Mouse (Mus musculus) kidney, postnatal 0 days (tissue): ENCODE measurements at regions not wholly inside any gene's neighbourhood (a gene's known extent, or its start where the extent isn't known, plus 50 kb on each side); places are given as distances from the start of the nearest gene placed in this dataset.
A peak's percentile ranks its signal among the peaks of the same experiment; 100 is the strongest.

ENCODE experiments used
- ATAC-seq: fragments of 200-750 bp; cut with Nextera tagmentation; replicated peaks from 2 replicates; pipeline ENCODE4 v1.8.0; 2017; ENCODE audit warnings: low read depth, moderate number of reproducible peaks, moderate TSS enrichment, moderate library complexity; ENCODE audit not compliant: low FRiP score
- DNase-seq: peaks from one replicate; pipeline ENCODE4 v3.0.0-alpha.2; 2016; ENCODE audit warnings: low spot score
- H3K27ac ChIP-seq: fragments of 300-500 bp; sonication (generic); 2 replicates; pipeline ENCODE4 v1.5.1; 2014; ENCODE audit warnings: mild to moderate bottlenecking
- H3K27me3 ChIP-seq: fragments of 300-500 bp; sonication (generic); 2 replicates; pipeline ENCODE4 v1.6.1; 2014; ENCODE audit warnings: low read length, mixed read lengths; ENCODE audit not compliant: insufficient read depth
- H3K36me3 ChIP-seq: fragments of 300-500 bp; sonication (generic); 2 replicates; pipeline ENCODE4 v1.6.1; 2014; ENCODE audit warnings: low read length, mixed read lengths; ENCODE audit not compliant: insufficient read depth
- H3K4me1 ChIP-seq: fragments of 300-500 bp; sonication (generic); replicated peaks from 2 replicates; pipeline ENCODE4 v1.6.1; 2014; ENCODE audit warnings: antibody characterized with exemption, low read length, mixed read lengths; ENCODE audit not compliant: insufficient read depth
- H3K4me2 ChIP-seq: fragments of 300-500 bp; sonication (generic); 2 replicates; pipeline ENCODE4 v1.6.1; 2014; ENCODE audit warnings: mild to moderate bottlenecking, low read length, moderate library complexity, mixed read lengths
- H3K4me3 ChIP-seq: fragments of 300-500 bp; sonication (generic); replicated peaks from 2 replicates; pipeline ENCODE4 v1.5.1; 2014; ENCODE audit warnings: low read depth, low read length
- H3K9ac ChIP-seq: fragments of 300-500 bp; sonication (generic); 2 replicates; pipeline ENCODE4 v1.6.1; 2014; ENCODE audit warnings: low read depth, low read length
- H3K9me3 ChIP-seq: fragments of 300-500 bp; sonication (generic); replicated peaks from 2 replicates; pipeline ENCODE4 v1.6.1; 2016; ENCODE audit warnings: low read length, inconsistent platforms, mixed read lengths
- CTCF ChIP-seq: IDR thresholded peaks from 2 replicates; pipeline ENCODE4 v1.5.1; 2016; ENCODE audit warnings: antibody characterized with exemption, low read depth, mild to moderate bottlenecking, moderate library complexity
- WGBS: fragments of 180-500 bp; shearing (Covaris S2); extraction: QIAGEN DNeasy Blood & Tissue Kit; methylation state at CpG from one replicate; pipeline ENCODE4 v1.1.7; 2014; 5-methylcytosine and 5-hydroxymethylcytosine counted together

DNA sequence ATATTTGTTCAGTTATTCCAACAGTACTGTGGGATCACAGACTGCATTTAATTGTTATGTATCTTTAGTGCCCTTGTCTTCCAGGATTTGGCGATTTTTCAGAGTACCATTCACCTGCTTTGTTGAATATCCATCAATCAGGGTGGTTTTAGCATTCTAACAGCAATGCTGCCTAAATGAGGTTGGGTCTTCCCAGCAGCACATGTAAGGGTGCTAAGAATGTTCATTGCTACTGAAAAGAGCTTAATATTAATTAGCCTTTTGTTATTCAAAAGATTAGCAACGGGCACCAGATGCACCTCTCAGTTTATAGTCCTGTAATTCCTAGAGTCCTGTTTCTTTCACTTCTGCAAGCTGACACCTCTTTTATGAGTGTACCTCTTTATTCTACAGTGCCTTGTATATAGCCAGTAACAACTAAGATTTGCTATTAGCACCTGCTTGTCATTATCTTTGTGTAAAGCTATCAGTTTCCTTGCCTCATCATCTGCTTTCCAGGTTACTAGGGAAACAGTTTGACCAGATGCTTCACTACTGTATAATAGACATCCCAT is 326.3 kb upstream of the Tmc3 start:
- H3K4me2 ChIP-seq, result no peak overlapping the region
- 34% methylated on average over 2 of the region's 2 CpGs for WGBS
- H3K9ac ChIP-seq, result no peak overlapping the region
- TF ChIP-seq CTCF, result no peak
- no peak overlapping the region for H3K27ac ChIP-seq
- ATAC-seq (no peak), DNase-seq (no peak)
- H3K4me1 ChIP-seq, result no peaks in the 10 kb centered on the region
- no peaks in the 10 kb centered on the region for H3K36me3 ChIP-seq
- no peak overlapping the region for H3K4me3 ChIP-seq
- no peaks in the 10 kb centered on the region for H3K27me3 ChIP-seq
- no peaks in the 10 kb centered on the region for H3K9me3 ChIP-seq

DNA sequence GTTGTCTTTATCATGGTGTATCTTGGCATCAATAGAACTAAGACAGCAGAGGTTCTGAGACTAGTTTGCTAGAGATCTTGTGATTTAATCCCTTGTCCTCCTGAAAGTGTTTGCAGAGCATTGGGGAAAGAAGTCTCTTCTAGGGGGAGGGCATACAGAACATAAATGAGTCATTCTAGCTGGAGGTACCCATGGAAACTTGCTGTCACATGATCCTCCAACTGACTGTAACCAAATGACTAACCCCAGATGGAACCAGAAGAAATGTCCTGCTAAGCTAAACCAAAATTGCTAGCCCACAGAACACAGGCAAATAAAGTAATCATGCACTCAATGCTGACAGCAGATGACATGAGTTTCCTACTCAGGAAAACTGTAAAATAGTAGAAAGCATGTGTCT is 323.2 kb upstream of the Tmc3 start:
- no peaks in the 10 kb centered on the region for H3K36me3 ChIP-seq
- H3K27me3 ChIP-seq, result no peaks in the 10 kb centered on the region
- H3K27ac ChIP-seq, result no peak overlapping the region
- TF ChIP-seq CTCF, result no peak
- ATAC-seq (no peak), DNase-seq (no peak)
- no peak overlapping the region for H3K4me2 ChIP-seq
- H3K9ac ChIP-seq, result no peak overlapping the region
- no peaks in the 10 kb centered on the region for H3K4me1 ChIP-seq
- H3K4me3 ChIP-seq, result no peak overlapping the region
- no peaks in the 10 kb centered on the region for H3K9me3 ChIP-seq

DNA sequence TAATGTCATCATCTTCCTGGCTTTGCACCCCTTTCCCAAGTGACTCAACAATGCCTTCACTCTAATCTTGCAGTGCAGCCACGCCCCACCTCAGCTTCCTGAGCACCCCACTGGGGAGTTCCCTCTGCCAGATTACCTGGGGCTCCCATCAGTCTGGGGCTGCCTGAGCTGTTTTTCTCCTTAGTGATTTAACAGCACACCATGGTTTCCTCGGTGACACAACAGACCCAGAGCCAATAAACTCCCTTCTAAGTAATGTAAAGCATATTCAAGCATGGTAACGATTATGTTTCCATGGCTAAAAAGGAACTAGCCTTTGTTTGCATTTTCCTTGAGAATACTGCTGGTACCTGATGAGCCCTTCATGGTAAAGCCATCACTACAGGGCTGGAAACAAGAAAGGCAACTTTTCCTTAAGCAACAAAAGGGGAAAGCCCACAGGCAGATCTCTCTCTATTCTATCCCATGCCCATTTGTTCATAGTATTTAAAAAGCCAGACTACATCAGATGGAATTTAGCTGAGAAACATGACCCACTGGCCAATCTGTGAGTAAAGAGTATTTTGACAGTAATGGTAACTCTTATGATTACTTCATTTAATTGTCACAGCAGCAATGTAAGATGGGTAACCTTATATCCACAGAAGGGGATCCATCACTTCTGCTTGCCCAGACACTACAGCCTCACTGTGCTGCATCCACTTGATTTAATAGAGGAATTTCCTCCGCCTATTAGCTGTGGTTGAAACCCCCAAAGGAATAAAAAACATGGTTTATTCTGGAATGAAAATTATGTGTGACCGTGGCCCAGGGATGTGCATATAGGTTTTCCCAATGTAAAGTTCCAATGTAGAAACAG is 294.6 kb upstream of the Tmc3 start:
- TF ChIP-seq CTCF, result no peak

DNA sequence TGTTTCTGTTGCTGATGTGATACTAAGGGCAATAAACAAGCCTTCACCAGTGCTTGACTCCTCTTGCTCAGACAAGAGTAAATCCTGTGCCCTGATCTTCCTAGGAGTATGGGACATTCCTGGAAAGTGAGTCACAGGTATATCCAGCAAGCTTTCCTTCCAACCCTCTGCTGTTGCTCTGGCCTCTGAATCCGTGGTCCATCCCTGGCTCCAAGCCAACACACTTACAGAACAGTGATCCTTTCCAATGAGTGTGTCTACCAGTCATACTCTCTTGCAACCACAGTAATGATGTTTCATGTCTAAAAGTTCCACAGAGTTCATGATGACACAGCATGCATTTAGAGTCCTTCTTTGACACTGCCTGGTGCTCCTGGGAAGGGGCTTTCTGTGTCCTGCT is 277.6 kb upstream of the Tmc3 start:
- Histone ChIP-seq H3K9me3 (no peaks in the 10 kb centered on the region), H3K36me3 (no peaks in the 10 kb centered on the region), H3K9ac (no peak overlapping the region), H3K27me3 (no peaks in the 10 kb centered on the region), H3K27ac (no peak overlapping the region), H3K4me2 (no peak overlapping the region), H3K4me1 (no peaks in the 10 kb centered on the region), H3K4me3 (no peak overlapping the region)
- ATAC-seq (no peak), DNase-seq (no peak)
- 36% methylated on average over 1 of the region's 1 CpGs for WGBS
- TF ChIP-seq CTCF, result no peak

More for the DNA sequence above, 294.6 kb upstream of the Tmc3 start:
- H3K9ac ChIP-seq, result no peak overlapping the region
- no peak overlapping the region for H3K4me2 ChIP-seq
- DNase-seq (no peak), ATAC-seq (no peak)
- no peaks in the 10 kb centered on the region for H3K9me3 ChIP-seq
- H3K36me3 ChIP-seq, result no peaks in the 10 kb centered on the region
- no peak overlapping the region for H3K27ac ChIP-seq
- no peak overlapping the region for H3K4me3 ChIP-seq
- H3K27me3 ChIP-seq, result no peaks in the 10 kb centered on the region
- no peaks in the 10 kb centered on the region for H3K4me1 ChIP-seq
- 46% methylated on average over 5 of the region's 5 CpGs for WGBS

DNA sequence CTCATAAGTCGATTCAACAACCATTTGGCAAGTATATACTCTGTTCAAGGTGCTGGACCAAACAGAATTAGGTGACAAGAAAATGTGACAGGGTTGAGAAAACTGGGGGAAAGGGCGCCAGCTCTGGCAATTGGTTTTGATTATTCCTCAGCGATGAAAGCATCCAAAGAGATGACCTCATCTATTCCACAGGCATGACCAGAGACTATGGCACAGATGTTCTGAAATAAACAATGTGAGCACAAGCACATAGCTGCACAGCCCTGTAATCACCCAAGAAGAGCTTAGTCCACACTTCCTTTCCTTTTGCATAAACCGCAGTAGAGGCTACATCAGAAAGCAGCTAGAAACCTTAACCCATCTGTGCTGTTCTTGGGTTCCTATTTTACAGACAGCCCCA is 272.6 kb upstream of the Tmc3 start:
- no peak overlapping the region for H3K27ac ChIP-seq
- H3K9ac ChIP-seq, result no peak overlapping the region
- no peaks in the 10 kb centered on the region for H3K27me3 ChIP-seq
- no peak overlapping the region for H3K4me3 ChIP-seq
- H3K9me3 ChIP-seq, result no peaks in the 10 kb centered on the region
- no peak for TF ChIP-seq CTCF
- H3K36me3 ChIP-seq, result no peaks in the 10 kb centered on the region
- no peak overlapping the region for H3K4me2 ChIP-seq
- ATAC-seq, result no peak
- no peak for DNase-seq
- no peaks in the 10 kb centered on the region for H3K4me1 ChIP-seq
- 81% methylated on average over 4 of the region's 4 CpGs for WGBS

DNA sequence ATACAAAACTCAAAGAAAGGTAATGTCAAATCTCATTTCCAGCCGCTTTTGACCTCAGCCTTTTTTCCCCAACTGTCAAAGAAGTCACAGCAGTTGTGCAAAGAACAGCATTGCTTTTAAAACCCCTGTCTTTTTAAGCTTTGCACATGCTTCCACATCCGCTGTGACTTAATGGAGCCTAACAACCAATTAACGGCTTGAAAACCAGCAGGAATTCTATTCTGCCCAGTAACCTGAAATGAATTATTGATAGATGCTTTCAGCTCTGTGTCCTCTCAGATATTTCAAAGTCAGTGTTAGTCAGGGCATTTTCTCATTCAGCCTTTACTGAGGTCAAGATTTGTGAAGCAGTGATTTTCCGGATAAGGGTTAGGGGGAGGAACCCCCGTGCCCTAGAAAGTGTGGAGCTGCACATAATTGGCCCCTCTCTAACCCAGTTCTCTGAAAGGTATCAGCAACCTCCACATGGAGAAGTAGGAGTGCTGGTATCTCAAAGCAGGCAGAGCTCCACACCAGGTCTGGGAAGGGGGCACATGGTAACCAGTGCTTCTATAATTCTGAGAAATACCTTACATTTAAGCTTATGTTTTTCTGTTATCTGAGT is 254.8 kb upstream of the Tmc3 start:
- Histone ChIP-seq H3K27ac (no peak overlapping the region), H3K36me3 (no peaks in the 10 kb centered on the region), H3K9ac (no peak overlapping the region), H3K4me1 (no peaks in the 10 kb centered on the region), H3K4me2 (no peak overlapping the region), H3K27me3 (no peaks in the 10 kb centered on the region), H3K4me3 (no peak overlapping the region), H3K9me3 (no peaks in the 10 kb centered on the region)
- peak; percentile 25; the same call in 1 of the 2 replicates for ATAC-seq
- no peak for TF ChIP-seq CTCF
- DNase-seq, result peak; percentile 42
- 34% methylated on average over 5 of the region's 5 CpGs for WGBS
